Mouse (Mus musculus) liver, adult 2 months (tissue): Measurements from ENCODE around the gene Pramef20. TPM values are rescaled to one million over a fixed set of nuclear protein-coding genes. Genes with fewer than 3 reads are reported as not detected.
"Not testable (repeated sequence)": the region's sequence is repeated elsewhere in the genome, so short reads cannot be mapped to it uniquely, and the experiment has no call there.

Experiments
- DNase-seq: peaks from one replicate; pipeline ENCODE4 v3.0.0-alpha.2; 2011; ENCODE audit warnings: low read depth, low spot score; ENCODE audit errors: extremely low read depth
- H3K27ac ChIP-seq: fragments of 200-500 bp; replicated peaks from 2 replicates; pipeline ENCODE4 v1.5.1; 2012; ENCODE audit warnings: low read depth, mild to moderate bottlenecking, control low read depth, inconsistent platforms, low read length; ENCODE audit not compliant: insufficient read depth
- H3K27me3 ChIP-seq: fragments of 200-500 bp; 2 replicates; pipeline ENCODE4 v1.6.1; 2012; ENCODE audit warnings: mild to moderate bottlenecking, moderate library complexity, low read length, inconsistent platforms; ENCODE audit not compliant: control insufficient read depth, insufficient read depth
- H3K36me3 ChIP-seq: fragments of 200-500 bp; 2 replicates; pipeline ENCODE4 v1.6.1; 2012; ENCODE audit warnings: low read length, inconsistent platforms; ENCODE audit not compliant: control insufficient read depth, insufficient read depth
- H3K4me1 ChIP-seq: fragments of 200-500 bp; 2 replicates; pipeline ENCODE4 v1.6.1; 2011; ENCODE audit warnings: low read length; ENCODE audit not compliant: control insufficient read depth, insufficient read depth
- H3K4me3 ChIP-seq: fragments of 200-500 bp; 2 replicates; pipeline ENCODE4 v1.5.1; 2011; ENCODE audit warnings: low read depth, mild to moderate bottlenecking, control low read depth, low read length, moderate library complexity; ENCODE audit not compliant: insufficient read depth
- H3K79me2 ChIP-seq: fragments of 200-500 bp; 2 replicates; pipeline ENCODE4 v1.6.1; 2012; ENCODE audit warnings: inconsistent platforms, mild to moderate bottlenecking, low read length, moderate library complexity; ENCODE audit not compliant: control insufficient read depth, insufficient read depth
- H3K9ac ChIP-seq: fragments of 200-500 bp; 2 replicates; pipeline ENCODE4 v1.6.1; 2012; ENCODE audit warnings: low read depth, mild to moderate bottlenecking, control low read depth, inconsistent platforms, low read length
- CTCF ChIP-seq: fragments of 200-500 bp; IDR thresholded peaks from 2 replicates; pipeline ENCODE4 v1.5.1; 2011; ENCODE audit warnings: low read depth, low read length, control low read depth
- POLR2A ChIP-seq: fragments of 200-500 bp; IDR thresholded peaks from 2 replicates; pipeline ENCODE4 v1.6.1; 2011; ENCODE audit warnings: low read length, control low read depth; ENCODE audit not compliant: insufficient read depth; ENCODE audit errors: extremely low read depth
- WGBS: fragments of 180-500 bp; shearing (Covaris S2); methylation state at CpG from one replicate; pipeline ENCODE4 v1.1.7; 2018; 5-methylcytosine and 5-hydroxymethylcytosine counted together
- polyA plus RNA-seq: library from polyadenylated mRNA; depleted of rRNA; stranded (reverse); fragments of >200 nt; gene quantifications from 2 replicates; pipeline ENCODE4 v1.2.3, GENCODE M21; 2012; rRNA removed
- total RNA-seq: library from RNA; depleted of rRNA; stranded (reverse); fragments of >200 nt; gene quantifications from 2 replicates; pipeline ENCODE4 v1.2.3, GENCODE M21; 2014; rRNA removed

The Pramef20 gene
- total and polyA plus RNA-seq, 2 experiments: not detected

DNA sequence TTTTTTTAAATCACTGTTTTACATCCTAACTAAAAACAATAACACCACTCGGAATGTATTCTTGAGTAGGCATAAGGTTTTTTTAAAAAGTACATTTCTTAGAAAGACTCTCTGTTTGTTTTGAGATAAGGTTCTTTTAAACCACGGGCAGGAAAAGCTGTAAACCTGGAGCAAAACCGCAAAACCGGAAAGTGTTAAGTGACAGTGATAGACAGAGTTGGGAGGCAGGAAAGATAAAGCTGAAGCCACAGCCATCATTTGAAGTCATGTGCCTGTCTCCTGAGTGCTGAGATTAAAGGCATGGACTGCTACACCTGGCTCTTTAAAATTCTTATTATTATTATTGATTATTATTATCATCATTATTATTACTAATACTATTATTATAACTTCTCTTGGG is 25.0 kb upstream of the Pramef20 start:
- peaks cover 2% of the 10 kb centered on the region; the same call in 1 of the 2 replicates for H3K27me3 ChIP-seq
- 8% methylated on average over 4 of the region's 4 CpGs for WGBS
- no peak overlapping the region for H3K27ac ChIP-seq
- no peaks in the 10 kb centered on the region for H3K4me1 ChIP-seq
- TF ChIP-seq POLR2A (no peak), CTCF (no peak)
- H3K9ac ChIP-seq: no peak overlapping the region
- no peaks in the 10 kb centered on the region for H3K79me2 ChIP-seq
- no peak overlapping the region for H3K4me3 ChIP-seq
- no peak for DNase-seq
- H3K36me3 ChIP-seq: no peaks in the 10 kb centered on the region

DNA sequence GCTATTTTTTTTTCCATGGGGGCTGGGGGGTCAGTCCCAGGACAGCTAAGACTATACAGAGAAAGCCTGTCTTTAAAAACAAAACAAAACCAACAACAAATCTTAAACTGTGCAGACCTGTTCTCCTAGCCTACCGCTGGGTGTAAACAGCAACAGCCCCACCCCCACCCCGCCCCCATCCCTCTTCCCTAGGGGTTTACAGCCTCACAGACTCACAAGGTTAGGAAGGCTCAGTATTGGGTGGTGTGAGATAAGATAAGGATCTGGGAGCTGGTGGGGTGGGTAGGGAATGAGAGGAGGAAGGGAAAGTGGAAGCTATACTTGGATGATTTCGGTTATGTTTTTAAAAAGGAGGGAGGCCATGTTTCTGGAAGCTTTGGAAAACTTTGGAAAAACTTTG is 18.6 kb upstream of the Pramef20 start:
- TF ChIP-seq POLR2A (no peak), CTCF (no peak)
- no peak overlapping the region for H3K9ac ChIP-seq
- WGBS: 23% methylated on average over 3 of the region's 3 CpGs
- H3K4me3 ChIP-seq: no peak overlapping the region
- no peaks in the 10 kb centered on the region for H3K36me3 ChIP-seq
- no peak for DNase-seq
- H3K4me1 ChIP-seq: no peaks in the 10 kb centered on the region
- H3K27me3 ChIP-seq: no peaks in the 10 kb centered on the region
- no peaks in the 10 kb centered on the region for H3K79me2 ChIP-seq
- H3K27ac ChIP-seq: no peak overlapping the region

DNA sequence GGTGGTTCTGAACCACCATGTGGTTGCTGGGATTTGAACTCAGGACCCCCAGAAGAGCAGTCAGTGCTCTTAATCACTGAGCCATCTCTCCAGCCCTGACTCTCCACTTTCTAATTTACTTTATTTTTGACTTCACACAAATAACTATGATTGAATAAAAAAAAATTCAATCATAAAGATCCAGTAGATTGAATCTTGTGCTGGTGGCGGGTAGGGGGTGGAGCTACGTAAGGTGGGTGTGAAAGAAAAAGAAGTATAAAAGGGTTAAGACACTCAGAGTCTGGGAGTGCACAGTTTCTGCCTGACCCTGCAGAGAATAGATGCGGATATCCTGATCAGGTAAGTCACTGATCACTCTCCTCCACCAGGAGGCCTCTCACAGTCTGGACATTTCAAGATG is 20.1 kb downstream of the Pramef20 start, which contains the start of gene Gm13119:
Gene Gm13119, plus strand, starts transcription at position 301 of the 400 bp plus-strand sequence.
- WGBS: 73% methylated on average over 3 of the region's 3 CpGs

DNA sequence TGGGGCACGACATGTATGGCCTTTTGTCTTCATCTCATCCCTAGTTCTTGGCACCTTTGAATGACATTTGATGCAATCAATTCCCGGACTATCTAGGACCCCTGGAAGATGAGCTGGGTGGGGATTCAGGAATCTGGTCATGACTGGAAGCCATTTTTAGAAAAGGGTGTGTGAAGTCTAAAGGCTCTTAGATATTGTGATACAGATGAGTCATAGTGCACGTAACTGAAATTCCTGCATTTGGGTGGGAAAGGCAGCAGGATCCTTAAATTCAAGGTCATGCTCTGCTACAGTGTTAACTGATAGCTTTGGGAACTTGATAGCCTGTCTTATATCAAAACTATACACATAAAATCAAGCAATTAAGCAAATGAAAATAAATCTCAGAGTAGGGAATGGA is 41.9 kb downstream of the Pramef20 start:
- not testable (repeated sequence) for DNase-seq

More for the DNA sequence above, 20.1 kb downstream of the Pramef20 start, which contains the start of gene Gm13119:
- not testable (repeated sequence) for DNase-seq, H3K27ac ChIP-seq, H3K27me3 ChIP-seq, H3K4me1 ChIP-seq, H3K79me2 ChIP-seq, H3K4me3 ChIP-seq, H3K36me3 ChIP-seq, H3K9ac ChIP-seq

DNA sequence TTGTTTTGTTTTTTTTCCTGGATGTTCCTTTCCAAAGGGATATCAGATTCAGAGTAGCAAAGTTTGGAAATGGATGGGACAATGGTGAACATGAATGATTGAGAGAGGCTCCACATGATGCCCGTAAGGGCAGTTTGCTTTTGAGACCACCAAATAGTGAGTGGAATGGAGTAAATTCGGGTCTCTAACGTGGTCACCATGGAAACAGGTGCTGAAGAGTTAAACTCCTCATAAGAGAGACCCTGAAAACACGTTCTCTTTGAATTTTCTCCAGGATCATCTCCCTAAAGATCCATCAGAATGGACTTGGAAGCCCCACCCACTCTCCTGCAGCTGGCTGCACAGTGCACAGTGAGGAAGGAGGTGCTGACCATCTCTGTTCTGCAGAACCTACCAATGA is 47.8 kb downstream of the Pramef20 start, which contains the start of gene Gm13128:
Gene Gm13128, plus strand, starts transcription at position 301 of the 400 bp plus-strand sequence.
- H3K79me2 ChIP-seq, H3K27ac ChIP-seq, H3K27me3 ChIP-seq, H3K4me3 ChIP-seq, H3K4me1 ChIP-seq, DNase-seq, H3K36me3 ChIP-seq, H3K9ac ChIP-seq: not testable (repeated sequence)
- WGBS: 55% methylated on average over 4 of the region's 4 CpGs

More for the DNA sequence above, 41.9 kb downstream of the Pramef20 start:
- not testable (repeated sequence) for H3K36me3 ChIP-seq, H3K9ac ChIP-seq, H3K79me2 ChIP-seq, H3K4me1 ChIP-seq, H3K27ac ChIP-seq, H3K27me3 ChIP-seq, H3K4me3 ChIP-seq
- 67% methylated on average over 3 of the region's 3 CpGs for WGBS

Other genes starting within 250 kb of the Pramef20 start
- not detected in 2 replicates for gene Oog3, start 215.3 kb downstream of the Pramef20 start, total RNA-seq
- not detected in 2 replicates for gene Oog3, start 215.3 kb downstream of the Pramef20 start, polyA plus RNA-seq
- gene Oog2, start 187.2 kb downstream of the Pramef20 start, total RNA-seq: not detected in 2 replicates
- gene Oog2, start 187.2 kb downstream of the Pramef20 start, polyA plus RNA-seq: not detected in 2 replicates
- gene C87977, start 164.6 kb downstream of the Pramef20 start, total RNA-seq: not detected in 2 replicates
- not detected in 2 replicates for gene C87977, start 164.6 kb downstream of the Pramef20 start, polyA plus RNA-seq
- gene Pramel5, start 97.4 kb downstream of the Pramef20 start, total RNA-seq: not detected in 2 replicates
- gene Pramel5, start 97.4 kb downstream of the Pramef20 start, polyA plus RNA-seq: not detected in 2 replicates
- not detected in 2 replicates for gene Gm13128, start 47.7 kb downstream of the Pramef20 start, total RNA-seq
- gene Gm13128, start 47.7 kb downstream of the Pramef20 start, polyA plus RNA-seq: not detected in 2 replicates
- not detected in 2 replicates for gene Gm13119, start 20.0 kb downstream of the Pramef20 start, total RNA-seq
- not detected in 2 replicates for gene Gm13119, start 20.0 kb downstream of the Pramef20 start, polyA plus RNA-seq
- gene Pramef12, start 30.5 kb upstream of the Pramef20 start, total RNA-seq: not detected in 2 replicates
- gene Pramef12, start 30.5 kb upstream of the Pramef20 start, polyA plus RNA-seq: not detected in 2 replicates
- gene 1700012P22Rik, start 60.8 kb upstream of the Pramef20 start, total RNA-seq: not detected in 2 replicates
- gene 1700012P22Rik, start 60.8 kb upstream of the Pramef20 start, polyA plus RNA-seq: not detected in 2 replicates
- not detected in 2 replicates for gene Gm9944, start 75.4 kb upstream of the Pramef20 start, total RNA-seq
- not detected in 2 replicates for gene Gm9944, start 75.4 kb upstream of the Pramef20 start, polyA plus RNA-seq
- not detected in 2 replicates for gene Aadacl3, start 85.8 kb upstream of the Pramef20 start, total RNA-seq
- not detected in 2 replicates for gene Aadacl3, start 85.8 kb upstream of the Pramef20 start, polyA plus RNA-seq
- gene 9430007A20Rik, start 141.9 kb upstream of the Pramef20 start, total RNA-seq: not detected in 2 replicates
- gene 9430007A20Rik, start 141.9 kb upstream of the Pramef20 start, polyA plus RNA-seq: not detected in 2 replicates
- gene Gm13124, start 187.2 kb upstream of the Pramef20 start, total RNA-seq: not detected in 2 replicates
- gene Gm13124, start 187.2 kb upstream of the Pramef20 start, polyA plus RNA-seq: not detected in 2 replicates
- gene Aadacl4, start 235.8 kb upstream of the Pramef20 start, total RNA-seq: not detected in 2 replicates
- gene Aadacl4, start 235.8 kb upstream of the Pramef20 start, polyA plus RNA-seq: not detected in 2 replicates